Mouse (Mus musculus): ENCODE data around the gene Akap13.

GRCm38 (mm10) chr7:75584100-75584499 lies 128.8 kb downstream of the Akap13 start:
- no peak for TF ChIP-seq POLR2A (IDR thresholded peaks at IDR 0.05; ENCODE audit: extremely low read depth, insufficient read depth, low read length)
- TF ChIP-seq CTCF (IDR thresholded peaks at IDR 0.05; ENCODE audit: low read depth, low read length) = no peak
